In the genomic region with DNA sequence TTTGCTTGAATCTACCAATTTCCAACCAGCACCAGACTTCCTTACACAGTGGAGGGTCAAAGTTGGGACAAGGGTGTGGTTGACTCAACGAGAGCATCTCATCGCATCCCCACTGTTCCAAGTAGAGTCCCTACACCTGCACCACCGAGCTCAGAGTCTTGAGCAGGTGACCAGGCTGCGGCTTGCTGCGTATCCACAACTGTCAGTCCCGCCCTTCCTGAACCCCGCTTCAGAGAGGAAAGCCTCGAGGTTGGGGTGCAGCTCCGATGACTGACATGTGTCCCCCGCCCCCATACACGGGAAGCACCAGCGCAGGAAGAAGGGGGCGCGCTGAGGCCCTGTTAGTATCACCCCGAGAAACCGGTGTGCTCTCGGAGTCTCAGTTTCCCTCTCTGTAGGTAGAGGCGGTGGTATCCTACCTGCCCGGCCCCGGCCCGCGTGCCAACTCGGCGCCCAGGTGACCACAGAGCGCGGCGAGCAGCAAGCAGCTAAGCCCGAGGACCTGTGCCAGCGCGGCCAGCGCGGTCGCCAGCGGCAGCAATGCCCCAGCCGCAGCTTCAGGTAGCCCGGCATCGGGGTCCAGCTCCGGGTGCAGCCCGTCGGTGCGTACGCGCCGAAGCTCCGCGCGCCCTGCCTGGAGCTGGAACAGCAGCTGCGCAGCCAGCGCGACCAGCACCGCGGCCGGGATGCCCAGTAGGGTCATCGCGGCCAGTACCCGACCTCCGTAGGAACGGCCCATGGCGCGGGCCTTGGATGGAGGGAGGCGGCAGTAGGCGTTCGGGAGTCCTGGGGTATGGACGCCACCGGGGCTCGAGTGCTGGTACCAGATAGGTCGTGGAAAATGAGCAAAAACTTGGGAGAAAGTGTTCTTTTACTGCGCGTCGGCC, we compare ENCODE assay signal across 8 mouse cellular contexts. TPM values are rescaled to one million over a fixed set of nuclear protein-coding genes. Genes with fewer than 3 reads are reported as not detected.
DNase-seq lines count a peak whose midpoint lies in the region; ATAC-seq and TF ChIP-seq lines count a peak whose summit lies in the region.

TSS of gene Tmem221 (minus strand) at position 801 of the 887 bp plus-strand sequence.

- H3K9ac ChIP-seq in heart, embryonic 15.5 days = 0 out of 2 replicates have a peak within 1 kb of the TSS, but pooled peaks have one; percentile 21
- no peak within 1 kb of the TSS for H3K9ac ChIP-seq in forebrain, postnatal 0 days

- 4% methylated on average over 70 of the region's 70 CpGs for WGBS in heart, embryonic 15.5 days
- WGBS in forebrain, postnatal 0 days = 6% methylated on average over 70 of the region's 70 CpGs
- 10% methylated on average over 70 of the region's 70 CpGs for WGBS in macrophage (ENCODE audit: missing documents)

- peak; percentile 10; the same call in 1 of the 2 replicates for ATAC-seq in heart, embryonic 15.5 days (replicated peaks; ENCODE audit: insufficient number of reproducible peaks, insufficient read depth, low FRiP score, low read depth)
- ATAC-seq in forebrain, postnatal 0 days = no peak
- ATAC-seq in frontal cortex, adult (ENCODE audit: low TSS enrichment) = no peak

- no peaks in the 10 kb centered on the region for H3K9me3 ChIP-seq in heart, embryonic 15.5 days (replicated peaks)
- H3K9me3 ChIP-seq in forebrain, postnatal 0 days (ENCODE audit: low read length) = no peaks in the 10 kb centered on the region

- peaks cover 20% of the 10 kb centered on the region for H3K4me1 ChIP-seq in heart, embryonic 15.5 days (replicated peaks)
- H3K4me1 ChIP-seq in forebrain, postnatal 0 days (ENCODE audit: insufficient read depth) = no peaks in the 10 kb centered on the region

- H3K4me2 ChIP-seq in heart, embryonic 15.5 days = peak within 1 kb of the TSS; percentile 66
- H3K4me2 ChIP-seq in forebrain, postnatal 0 days (ENCODE audit: low read depth) = peak within 1 kb of the TSS; percentile 41

- peaks cover 70% of the 10 kb centered on the region for H3K27me3 ChIP-seq in heart, embryonic 15.5 days
- peaks cover 62% of the 10 kb centered on the region for H3K27me3 ChIP-seq in forebrain, postnatal 0 days (ENCODE audit: insufficient read depth, low read length)

- no peak for TF ChIP-seq CTCF in forebrain, postnatal 0 days (IDR thresholded peaks at IDR 0.05; ENCODE audit: low read depth)

- H3K36me3 ChIP-seq in heart, embryonic 15.5 days = no peaks in the 10 kb centered on the region
- no peaks in the 10 kb centered on the region for H3K36me3 ChIP-seq in forebrain, postnatal 0 days (ENCODE audit: insufficient read depth)
- no peaks in the 10 kb centered on the region for H3K36me3 ChIP-seq in macrophage (ENCODE audit: inconsistent target)

- DNase-seq in heart, adult 11 months = no peak
- DNase-seq in ES-CJ7 (ENCODE audit: low read depth, low spot score) = peak; percentile 57
- no peak for DNase-seq in forebrain, postnatal 0 days
- DNase-seq in thymus, postnatal 4 days = peak; percentile 82
- no peak for DNase-seq in B cell, adult 2 months

- no peaks in the 10 kb centered on the region for H3K79me2 ChIP-seq in macrophage (ENCODE audit: inconsistent target)

- H3K4me3 ChIP-seq in heart, embryonic 15.5 days = peak within 1 kb of the TSS; percentile 48
- peak within 1 kb of the TSS; percentile 22 for H3K4me3 ChIP-seq in forebrain, postnatal 0 days (ENCODE audit: low read depth, low read length)
- peak within 1 kb of the TSS; percentile 35 for H3K4me3 ChIP-seq in macrophage (ENCODE audit: inconsistent target)

- H3K27ac ChIP-seq in heart, embryonic 15.5 days = no peak within 1 kb of the TSS
- no peak within 1 kb of the TSS for H3K27ac ChIP-seq in forebrain, postnatal 0 days (ENCODE audit: low read depth, low read length)
- no peak within 1 kb of the TSS for H3K27ac ChIP-seq in macrophage

RNA-seq across cellular contexts. Expression of gene Tmem221, which starts in this region (rescaled TPM):
- polyA plus RNA-seq in heart, embryonic 15.5 days (2015; fragmentation: Nextera tagmentation; extraction: Ambion mirVana) = 0.42 and 1.1 TPM in 2 replicates
- total RNA-seq in forebrain, postnatal 0 days (2014; rRNA removed) = 0.08 TPM in 1 of 2 replicates, not detected in the other
- polyA plus RNA-seq in forebrain, postnatal 0 days (2015; fragmentation: Nextera tagmentation; extraction: Ambion mirVana) = 0.16 and 0.18 TPM in 2 replicates
- total RNA-seq in macrophage (2018; cell fraction: chromatin; rRNA removed) = 1 to 10 TPM in 10 of 26 experiments, under 1 TPM in 9, not detected in 7; 0.58 to 2.4 (median 1.0) TPM
- total RNA-seq in macrophage (2018; cell fraction: cytosol; rRNA removed) = 10 to 100 TPM in 4 of 26 experiments, 1 to 10 TPM in 22; 5.0 to 13.4 (median 8.5) TPM
- 10 to 100 TPM in 3 of 26 experiments, 1 to 10 TPM in 23; 1.8 to 11.6 (median 6.1) TPM for total RNA-seq in macrophage (2018; cell fraction: nucleus; rRNA removed)
- 3.2 to 9.9 TPM (median 8.7 TPM) in 3 replicates for polyA plus RNA-seq in macrophage (2018)

Comparison
In these comparisons a context has a peak if more than half of its experiments do, and no peak if none do; other contexts are left out.
1. DNase-seq: peak in ES-CJ7 (single experiment) and thymus, postnatal 4 days (single experiment); none in heart, adult 11 months (single experiment), forebrain, postnatal 0 days (single experiment) and B cell, adult 2 months (0 of 2).
2. Peak in every context shown above with its lines, with median percentiles within 50 percentile points of each other: H3K4me3 ChIP-seq.